Mouse (Mus musculus) myocyte (in vitro differentiated cells): ENCODE measurements around the gene Rftn1. TPM values are rescaled to one million over a fixed set of nuclear protein-coding genes. Genes with fewer than 3 reads are reported as not detected.

Experiments
- H3K27me3 ChIP-seq: one replicate; pipeline ENCODE4 v1.6.1; 2011; ENCODE audit not compliant: control insufficient read depth, insufficient read depth, insufficient read length
- H3K36me3 ChIP-seq: one replicate; pipeline ENCODE4 v1.6.1; 2011; ENCODE audit not compliant: control insufficient read depth, insufficient read depth
- H3K4me2 ChIP-seq: one replicate; pipeline ENCODE4 v1.6.1; 2011; ENCODE audit warnings: low read depth, control low read depth
- H3K4me3 ChIP-seq: one replicate; pipeline ENCODE4 v1.5.1; 2011; ENCODE audit warnings: mild to moderate bottlenecking, control low read depth, moderate library complexity
- H3K79me2 ChIP-seq: one replicate; pipeline ENCODE4 v1.6.1; 2011; ENCODE audit not compliant: control insufficient read depth, insufficient read depth
- H3ac ChIP-seq: one replicate; pipeline ENCODE4 v1.6.1; 2011; ENCODE audit not compliant: control insufficient read depth, insufficient read length
- CEBPB ChIP-seq: IDR thresholded peaks from 2 replicates; pipeline ENCODE4 v1.6.1; 2011; ENCODE audit warnings: mild to moderate bottlenecking, moderate library complexity; ENCODE audit not compliant: poor library complexity, insufficient read depth, severe bottlenecking
- E2F4 ChIP-seq: IDR thresholded peaks from one replicate; pipeline ENCODE4 v1.6.1; 2011; ENCODE audit warnings: mild to moderate bottlenecking, control low read depth, moderate library complexity; ENCODE audit not compliant: insufficient read depth
- MAX ChIP-seq: IDR thresholded peaks from one replicate; pipeline ENCODE4 v1.6.1; 2011; ENCODE audit warnings: low read depth, mild to moderate bottlenecking, control low read depth
- MYOD1 ChIP-seq, 3 experiments: IDR thresholded peaks; one replicate each; pipeline ENCODE4 v1.6.1; 2011; ENCODE audit warnings: control low read depth in 2 of 3, low read depth in 2 of 3, mild to moderate bottlenecking in 2 of 3, moderate library complexity in 1 of 3; ENCODE audit not compliant: insufficient read length in 2 of 3, control insufficient read depth in 1 of 3
- MYOG ChIP-seq, 3 experiments: IDR thresholded peaks; one replicate each; pipeline ENCODE4 v1.6.1; 2011; ENCODE audit warnings: control low read depth in 2 of 3, low read depth in 2 of 3, mild to moderate bottlenecking in 2 of 3; ENCODE audit not compliant: insufficient read length in 2 of 3, control insufficient read depth in 1 of 3, insufficient read depth in 1 of 3
- POLR2A ChIP-seq: IDR thresholded peaks from one replicate; pipeline ENCODE4 v1.6.1; 2011; ENCODE audit warnings: low read depth, mild to moderate bottlenecking, control low read depth, moderate library complexity; ENCODE audit not compliant: insufficient read length
- POLR2AphosphoS2 ChIP-seq: IDR thresholded peaks from one replicate; pipeline ENCODE4 v1.6.1; 2011; ENCODE audit warnings: low read depth, control low read depth; ENCODE audit not compliant: insufficient read length
- REST ChIP-seq: IDR thresholded peaks from one replicate; pipeline ENCODE4 v1.6.1; 2011; ENCODE audit warnings: mild to moderate bottlenecking, control low read depth, moderate library complexity; ENCODE audit not compliant: insufficient read depth, insufficient read length
- SRF ChIP-seq: IDR thresholded peaks from one replicate; pipeline ENCODE4 v1.6.1; 2011; ENCODE audit warnings: low read depth; ENCODE audit not compliant: control insufficient read depth, insufficient read length
- TCF12 ChIP-seq: IDR thresholded peaks from one replicate; pipeline ENCODE4 v1.6.1; 2011; ENCODE audit warnings: mild to moderate bottlenecking, control low read depth; ENCODE audit not compliant: poor library complexity, insufficient read depth, severe bottlenecking
- TCF3 ChIP-seq: IDR thresholded peaks from one replicate; pipeline ENCODE4 v1.6.1; 2011; ENCODE audit warnings: low read depth, control low read depth; ENCODE audit not compliant: insufficient read length
- USF1 ChIP-seq: IDR thresholded peaks from one replicate; pipeline ENCODE4 v1.6.1; 2011; ENCODE audit warnings: low read depth, mild to moderate bottlenecking, control low read depth, moderate library complexity
- polyA plus RNA-seq: library from polyadenylated mRNA; unstranded; fragments of >200 nt; fragmentation: generic; extraction: Trizol; gene quantifications from one replicate; pipeline ENCODE4 v1.2.1, GENCODE M21; 2012; ENCODE audit warnings: missing spikeins

The Rftn1 gene
- polyA plus RNA-seq, 1 experiment, result 0.40 TPM

DNA sequence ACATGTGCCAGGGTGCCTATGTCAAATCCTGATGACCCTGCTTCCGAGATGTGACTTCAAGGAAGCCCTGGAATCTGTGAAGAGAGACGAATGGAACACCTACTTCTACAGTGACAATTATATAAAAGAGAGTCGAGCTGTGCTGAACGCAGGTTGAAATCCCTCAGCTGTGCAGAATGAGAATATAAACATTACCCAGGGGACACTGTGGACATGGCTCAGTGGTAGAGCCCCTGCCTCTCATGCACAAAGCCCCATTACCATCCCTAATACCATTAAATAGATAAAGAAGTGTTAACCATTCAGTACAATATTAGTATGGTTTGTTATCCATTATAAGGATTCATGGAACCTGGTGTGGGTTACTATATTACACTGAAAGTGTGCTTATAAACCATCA lies 7.2 kb downstream of the Rftn1 start:
- TF ChIP-seq MAX (no peak), SRF (no peak), POLR2A (no peak), TCF12 (no peak), E2F4 (no peak), POLR2AphosphoS2 (no peak), TCF3 (no peak), MYOD1 (IDR thresholded peaks at IDR 0.05; ENCODE audit: control insufficient read depth in 1 of 3, insufficient read length in 2 of 3, low read depth in 2 of 3) (no peak), REST (no peak), MYOG (IDR thresholded peaks at IDR 0.05; ENCODE audit: control insufficient read depth in 1 of 3, insufficient read depth in 1 of 3, insufficient read length in 2 of 3, low read depth in 2 of 3) (no peak), CEBPB (no peak), USF1 (no peak)
- Histone ChIP-seq H3K27me3 (no peaks in the 10 kb centered on the region), H3K36me3 (no peaks in the 10 kb centered on the region), H3K4me3 (no peak overlapping the region), H3ac (no peak overlapping the region), H3K4me2 (no peak overlapping the region), H3K79me2 (no peaks in the 10 kb centered on the region)

DNA sequence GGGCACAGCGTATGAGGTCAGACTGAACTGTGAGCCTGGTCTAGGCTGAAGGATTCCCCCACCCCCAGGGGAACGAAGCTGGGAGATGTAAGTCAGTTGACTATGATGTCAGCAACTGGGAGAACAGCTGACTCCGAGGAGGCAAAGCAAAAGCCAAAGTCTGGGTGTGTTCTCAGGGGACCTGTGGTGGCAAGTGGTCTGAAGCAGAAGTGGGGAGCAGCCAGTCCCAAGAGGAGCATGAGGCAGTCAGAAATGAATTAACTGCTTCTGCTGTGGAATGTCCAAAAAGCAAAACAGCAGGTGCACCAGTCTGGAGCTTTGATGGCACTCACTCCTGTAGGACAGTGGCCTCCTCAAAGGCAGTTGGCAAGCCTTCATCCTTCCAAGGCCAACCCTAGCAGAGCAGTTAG lies 7.9 kb downstream of the Rftn1 start:
- H3ac ChIP-seq, result no peak overlapping the region
- TF ChIP-seq SRF, result no peak
- no peak for TF ChIP-seq MYOD1 (IDR thresholded peaks at IDR 0.05; ENCODE audit: control insufficient read depth in 1 of 3, insufficient read length in 2 of 3, low read depth in 2 of 3)
- TF ChIP-seq CEBPB, result no peak

GRCm38 (mm10) chr17:50180899-50181570 lies 9.4 kb downstream of the Rftn1 start:
- no peaks in the 10 kb centered on the region for H3K36me3 ChIP-seq
- TF ChIP-seq TCF12, result no peak
- no peak for TF ChIP-seq MYOG (IDR thresholded peaks at IDR 0.05; ENCODE audit: control insufficient read depth in 1 of 3, insufficient read depth in 1 of 3, insufficient read length in 2 of 3, low read depth in 2 of 3)
- TF ChIP-seq SRF, result no peak
- TF ChIP-seq MYOD1 (IDR thresholded peaks at IDR 0.05; ENCODE audit: control insufficient read depth in 1 of 3, insufficient read length in 2 of 3, low read depth in 2 of 3), result no peak
- TF ChIP-seq POLR2A, result no peak
- TF ChIP-seq MAX, result no peak
- no peak for TF ChIP-seq CEBPB
- TF ChIP-seq REST, result no peak
- no peak for TF ChIP-seq E2F4
- TF ChIP-seq POLR2AphosphoS2, result no peak
- no peak for TF ChIP-seq TCF3
- TF ChIP-seq USF1, result no peak
- H3ac ChIP-seq, result no peak overlapping the region

More for the DNA sequence above, 7.9 kb downstream of the Rftn1 start:
- Histone ChIP-seq H3K4me3 (no peak overlapping the region), H3K36me3 (no peaks in the 10 kb centered on the region), H3K79me2 (no peaks in the 10 kb centered on the region), H3K27me3 (no peaks in the 10 kb centered on the region), H3K4me2 (no peak overlapping the region)

GRCm38 (mm10) chr17:50173776-50174175 lies 16.7 kb downstream of the Rftn1 start:
- no peak for TF ChIP-seq E2F4
- TF ChIP-seq SRF, result no peak
- TF ChIP-seq TCF3, result no peak
- no peak for TF ChIP-seq TCF12
- no peak for TF ChIP-seq POLR2AphosphoS2
- TF ChIP-seq MYOD1 (IDR thresholded peaks at IDR 0.05; ENCODE audit: control insufficient read depth in 1 of 3, insufficient read length in 2 of 3, low read depth in 2 of 3), result no peak
- TF ChIP-seq USF1, result no peak
- TF ChIP-seq CEBPB, result no peak
- TF ChIP-seq REST, result no peak
- TF ChIP-seq MAX, result no peak
- TF ChIP-seq MYOG (IDR thresholded peaks at IDR 0.05; ENCODE audit: control insufficient read depth in 1 of 3, insufficient read depth in 1 of 3, insufficient read length in 2 of 3, low read depth in 2 of 3), result no peak
- no peak for TF ChIP-seq POLR2A

More at GRCm38 (mm10) chr17:50180899-50181570, 9.4 kb downstream of the Rftn1 start:
- Histone ChIP-seq H3K4me2 (no peak overlapping the region), H3K27me3 (no peaks in the 10 kb centered on the region), H3K79me2 (no peaks in the 10 kb centered on the region), H3K4me3 (no peak overlapping the region)

DNA sequence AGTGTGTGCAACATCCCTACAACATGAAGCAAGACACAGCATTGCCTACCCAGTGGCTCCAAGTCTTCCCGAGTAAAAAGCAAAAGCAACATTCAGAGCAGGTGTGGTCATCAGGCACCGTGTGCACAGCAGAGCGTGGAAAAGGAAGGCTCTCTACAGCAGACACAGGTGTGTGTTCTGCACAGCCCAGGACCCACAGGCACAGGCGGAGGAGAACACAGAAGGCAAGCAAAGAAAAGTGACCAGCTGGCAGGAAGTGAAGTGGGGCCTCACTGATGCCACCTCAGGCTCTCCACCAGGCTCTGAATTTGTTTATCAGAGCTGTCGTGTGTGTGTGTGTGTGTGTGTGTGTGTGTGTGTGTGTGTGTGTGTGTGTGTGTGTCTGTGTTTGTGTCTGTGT lies 17.1 kb downstream of the Rftn1 start:
- Histone ChIP-seq H3K27me3 (no peaks in the 10 kb centered on the region), H3K79me2 (no peaks in the 10 kb centered on the region), H3ac (no peak overlapping the region), H3K4me3 (no peak overlapping the region), H3K4me2 (no peak overlapping the region), H3K36me3 (no peaks in the 10 kb centered on the region)
- TF ChIP-seq USF1 (no peak), SRF (no peak), MAX (no peak), MYOD1 (IDR thresholded peaks at IDR 0.05; ENCODE audit: control insufficient read depth in 1 of 3, insufficient read length in 2 of 3, low read depth in 2 of 3) (no peak), MYOG (IDR thresholded peaks at IDR 0.05; ENCODE audit: control insufficient read depth in 1 of 3, insufficient read depth in 1 of 3, insufficient read length in 2 of 3, low read depth in 2 of 3) (no peak), CEBPB (no peak), POLR2AphosphoS2 (no peak), TCF3 (no peak), REST (no peak), E2F4 (no peak), TCF12 (no peak), POLR2A (no peak)

More at GRCm38 (mm10) chr17:50173776-50174175, 16.7 kb downstream of the Rftn1 start:
- no peaks in the 10 kb centered on the region for H3K79me2 ChIP-seq
- H3K27me3 ChIP-seq, result no peaks in the 10 kb centered on the region
- no peak overlapping the region for H3ac ChIP-seq
- no peaks in the 10 kb centered on the region for H3K36me3 ChIP-seq
- H3K4me3 ChIP-seq, result no peak overlapping the region
- H3K4me2 ChIP-seq, result no peak overlapping the region
